Mouse (Mus musculus) right cerebral cortex, postnatal 36 days (tissue): Measurements from ENCODE around the gene Tet1.

Experiments used
- DNase-seq, 2 experiments: peaks; one replicate each; pipeline ENCODE4 v3.0.0; 2022; ENCODE audit warnings: low spot score in 2 of 2, mixed read lengths in 1 of 2

The Tet1 gene

DNA sequence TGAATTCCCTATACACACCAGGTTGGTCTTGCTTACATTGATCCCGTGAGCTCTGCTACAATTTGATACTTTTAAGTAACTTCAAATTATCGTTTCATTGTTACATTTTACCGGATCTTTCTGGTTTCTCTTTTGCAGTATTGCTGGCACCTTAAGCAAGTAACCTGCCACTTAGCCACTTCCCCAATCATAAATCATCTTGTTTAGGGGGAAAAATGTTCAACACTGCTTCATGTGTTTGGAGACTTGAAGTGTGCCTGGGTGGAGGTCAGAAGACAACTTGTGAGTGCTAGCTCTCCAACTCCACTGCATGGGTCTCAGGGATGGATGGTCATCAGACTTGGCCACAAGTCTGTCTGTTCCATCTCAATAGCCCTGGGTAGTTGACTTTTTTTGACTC is 17.8 kb downstream of the Tet1 start:
- DNase-seq = no peak

DNA sequence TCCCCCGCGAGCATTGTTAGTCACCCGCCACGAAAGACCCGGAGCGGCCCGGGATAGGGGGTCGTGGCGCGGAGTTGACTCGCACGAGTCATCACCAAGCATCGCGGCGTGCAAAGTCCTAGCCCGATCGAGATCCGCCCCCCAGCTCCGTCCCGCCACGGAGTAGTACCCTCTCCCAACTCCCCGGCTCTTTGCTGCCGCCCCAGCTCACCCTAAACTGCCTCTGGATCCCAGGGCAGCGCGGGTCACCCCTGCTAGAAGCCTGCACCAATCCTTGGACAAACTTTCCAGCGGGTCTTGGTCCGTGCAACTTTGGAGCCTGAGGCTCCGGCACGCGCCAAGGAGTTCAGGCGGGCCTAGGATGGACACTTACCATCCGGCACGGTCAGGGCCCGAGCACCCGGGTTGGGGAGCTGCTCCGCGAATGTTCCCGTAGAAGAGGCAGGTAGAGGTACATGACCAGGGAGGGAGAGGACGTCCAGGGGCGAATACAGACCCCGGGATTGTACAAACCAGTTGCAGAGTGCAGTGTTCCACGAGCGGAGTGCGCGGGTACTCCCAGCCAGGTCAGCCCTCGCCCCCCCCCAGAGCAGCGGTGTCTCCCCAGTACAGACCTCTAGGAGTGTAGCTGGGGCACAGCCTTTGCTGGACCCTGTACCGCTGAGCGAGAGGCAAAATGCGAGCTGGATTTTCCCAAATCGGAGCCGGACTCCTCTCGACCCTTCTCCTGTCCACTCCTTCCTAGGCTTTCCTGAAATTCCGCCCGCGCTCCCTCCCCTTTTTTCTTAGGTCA is 21.8 kb downstream of the Tet1 start:
- no peak for DNase-seq

DNA sequence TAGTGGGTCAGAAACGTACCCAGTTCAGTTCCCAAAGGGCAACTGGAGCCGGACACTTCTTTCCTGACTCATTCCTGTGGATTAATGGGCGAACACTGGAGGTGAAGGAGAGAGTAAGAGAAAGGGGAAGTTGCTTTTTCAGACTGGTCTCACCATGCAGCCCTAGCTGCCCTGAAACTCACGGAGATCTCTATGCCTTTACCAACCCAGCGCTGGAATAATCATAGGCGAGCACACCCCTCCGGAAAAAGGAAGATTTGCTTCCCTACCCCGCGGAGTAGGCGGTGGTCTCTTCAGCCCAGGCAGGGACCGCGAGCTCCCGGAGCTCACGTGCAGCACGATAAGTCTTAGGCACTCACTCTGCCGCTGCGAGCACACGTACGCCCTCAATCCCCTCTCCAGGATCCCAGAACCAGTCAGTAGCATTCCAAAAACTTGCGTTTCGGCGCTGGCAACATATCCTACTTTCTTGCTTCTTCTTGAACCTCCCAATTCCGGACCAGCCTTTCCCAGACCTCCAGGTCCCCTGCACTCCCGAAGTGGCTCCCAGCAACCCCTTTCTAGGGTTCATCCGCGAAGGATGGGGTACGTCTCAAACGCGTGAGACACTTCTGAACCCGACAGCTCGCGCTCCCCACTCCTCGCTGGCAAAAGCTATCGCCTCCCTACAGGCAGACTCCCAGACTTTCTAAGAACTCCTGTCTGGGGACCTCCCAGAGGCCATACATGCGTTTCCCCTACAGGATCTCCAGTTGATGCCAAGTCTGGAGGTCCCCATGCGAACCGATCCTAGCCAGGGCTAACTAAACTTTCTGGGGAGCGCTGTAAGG is 22.6 kb downstream of the Tet1 start:
- no peak for DNase-seq

DNA sequence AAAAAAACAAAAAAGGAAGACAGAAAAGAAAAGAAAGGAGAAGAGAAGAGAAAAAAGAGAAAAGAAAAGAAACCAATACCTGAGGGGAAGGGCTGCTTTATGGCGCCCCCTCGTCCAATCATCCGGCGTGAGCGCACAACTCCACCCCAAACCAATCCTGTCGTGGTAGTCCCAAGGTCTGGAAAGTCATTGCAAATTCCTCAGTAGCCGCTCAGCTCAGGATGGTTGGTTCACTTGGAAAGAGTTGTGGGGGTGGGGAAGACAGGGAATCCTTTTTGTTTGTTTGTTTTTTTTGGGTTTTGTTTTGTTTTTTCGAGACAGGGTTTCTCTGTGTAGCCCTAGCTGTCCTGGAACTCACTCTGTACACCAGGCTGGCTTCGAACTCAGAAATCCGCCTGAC is 23.3 kb downstream of the Tet1 start:
- DNase-seq = no peak

GRCm38 (mm10) chr10:62884517-62884916 is 24.3 kb downstream of the Tet1 start:
- no peak for DNase-seq

DNA sequence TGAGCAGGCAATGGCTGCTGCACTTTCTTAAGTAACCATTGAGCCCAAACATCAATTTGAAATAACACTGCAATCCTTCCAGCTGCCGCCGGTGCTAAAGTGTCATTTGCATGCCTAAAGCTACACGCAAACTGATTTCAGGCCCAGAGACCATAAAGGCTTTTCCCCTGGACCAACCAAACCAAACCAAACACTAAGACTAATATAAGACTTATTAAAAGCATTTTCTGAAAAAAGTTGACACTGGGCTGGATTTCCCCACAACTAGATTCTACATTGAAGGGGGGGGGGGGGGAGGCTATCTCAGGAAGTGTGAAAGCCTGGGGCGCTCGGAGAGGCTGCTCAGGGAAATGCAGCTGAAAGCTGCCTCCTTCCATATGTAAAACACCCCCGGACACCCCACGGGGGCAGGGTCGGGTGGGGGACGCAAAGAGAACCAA is 24.8 kb downstream of the Tet1 start:
- no peak for DNase-seq

DNA sequence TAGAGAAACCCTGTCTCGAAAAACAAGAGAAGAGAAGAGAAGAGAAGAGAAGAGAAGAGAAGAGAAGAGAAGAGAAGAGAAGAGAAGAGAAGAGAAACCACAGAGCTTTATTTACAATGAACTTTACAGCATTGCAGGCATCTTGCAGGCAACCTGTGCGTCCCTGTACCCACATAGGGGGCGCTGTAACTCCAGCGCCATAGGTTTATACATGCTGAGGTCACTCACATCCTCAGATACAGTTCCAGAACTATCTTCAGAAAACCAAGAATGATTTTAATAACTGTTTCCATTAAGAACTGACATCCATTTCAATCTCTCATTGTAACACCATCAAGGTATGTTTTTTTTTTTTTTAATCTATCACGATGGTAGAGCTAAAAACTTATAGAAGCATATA is 27.6 kb downstream of the Tet1 start:
- no peak for DNase-seq

DNA sequence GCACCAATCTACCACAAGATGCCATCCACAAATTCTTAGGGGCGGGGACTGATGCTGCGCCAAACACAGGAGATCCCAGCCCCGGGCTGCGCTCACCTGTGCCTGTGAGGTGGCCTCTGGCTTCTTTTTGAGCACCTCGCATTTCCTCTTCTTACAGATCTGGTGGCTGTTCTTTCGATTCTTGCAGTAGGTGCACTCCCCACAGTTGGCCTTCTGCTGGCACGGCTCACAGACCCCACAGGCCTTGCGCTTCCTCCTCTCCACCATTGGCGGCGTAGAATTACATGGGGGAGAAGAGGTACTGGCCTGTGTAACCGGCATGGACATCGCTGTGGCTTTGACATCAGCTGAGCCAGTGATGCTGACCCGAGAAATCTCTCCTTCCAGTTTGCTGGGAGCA is 30.7 kb downstream of the Tet1 start:
- DNase-seq = no peak

DNA sequence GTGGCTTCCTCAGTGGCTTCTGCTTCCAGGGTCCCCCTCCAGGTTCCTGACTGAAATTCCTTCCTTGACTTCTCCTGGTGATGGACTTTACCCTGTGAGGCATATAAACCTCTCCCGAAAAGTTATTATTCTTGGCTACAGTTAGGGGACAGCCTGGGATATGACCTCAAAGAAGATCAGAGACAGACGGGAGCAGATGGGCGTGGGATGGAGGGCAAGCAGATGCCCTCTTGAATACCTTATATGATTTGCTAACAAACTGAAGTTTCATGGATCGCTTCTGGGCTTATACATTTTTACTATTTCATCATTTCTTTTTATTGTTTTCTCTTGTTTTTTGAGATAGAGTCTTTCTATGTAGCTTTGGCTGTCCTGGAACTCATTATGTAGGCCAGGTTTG is 33.2 kb downstream of the Tet1 start:
- DNase-seq = no peak

DNA sequence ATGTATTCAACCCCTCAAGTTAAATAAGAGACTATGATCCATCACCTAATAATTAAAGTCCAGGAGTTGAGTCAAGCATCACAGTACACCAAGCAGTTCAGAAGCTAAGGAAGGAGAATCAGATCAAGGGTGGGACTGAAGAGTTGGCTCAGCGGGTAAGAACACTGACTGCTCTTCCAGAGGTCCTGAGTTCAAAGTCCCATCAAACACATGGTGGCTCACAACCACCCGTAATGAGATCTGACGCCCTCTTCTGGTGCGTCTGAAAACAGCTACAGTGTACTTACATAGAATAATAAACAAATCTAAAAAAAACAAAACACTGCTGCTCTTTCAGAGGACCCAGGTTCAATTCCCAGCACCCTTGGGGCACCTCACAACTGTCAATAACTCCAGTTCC is 34.0 kb downstream of the Tet1 start:
- DNase-seq = no peak

GRCm38 (mm10) chr10:62866035-62866791 is 42.6 kb downstream of the Tet1 start:
- DNase-seq = peak in 1 of 2 experiments; percentile 17

DNA sequence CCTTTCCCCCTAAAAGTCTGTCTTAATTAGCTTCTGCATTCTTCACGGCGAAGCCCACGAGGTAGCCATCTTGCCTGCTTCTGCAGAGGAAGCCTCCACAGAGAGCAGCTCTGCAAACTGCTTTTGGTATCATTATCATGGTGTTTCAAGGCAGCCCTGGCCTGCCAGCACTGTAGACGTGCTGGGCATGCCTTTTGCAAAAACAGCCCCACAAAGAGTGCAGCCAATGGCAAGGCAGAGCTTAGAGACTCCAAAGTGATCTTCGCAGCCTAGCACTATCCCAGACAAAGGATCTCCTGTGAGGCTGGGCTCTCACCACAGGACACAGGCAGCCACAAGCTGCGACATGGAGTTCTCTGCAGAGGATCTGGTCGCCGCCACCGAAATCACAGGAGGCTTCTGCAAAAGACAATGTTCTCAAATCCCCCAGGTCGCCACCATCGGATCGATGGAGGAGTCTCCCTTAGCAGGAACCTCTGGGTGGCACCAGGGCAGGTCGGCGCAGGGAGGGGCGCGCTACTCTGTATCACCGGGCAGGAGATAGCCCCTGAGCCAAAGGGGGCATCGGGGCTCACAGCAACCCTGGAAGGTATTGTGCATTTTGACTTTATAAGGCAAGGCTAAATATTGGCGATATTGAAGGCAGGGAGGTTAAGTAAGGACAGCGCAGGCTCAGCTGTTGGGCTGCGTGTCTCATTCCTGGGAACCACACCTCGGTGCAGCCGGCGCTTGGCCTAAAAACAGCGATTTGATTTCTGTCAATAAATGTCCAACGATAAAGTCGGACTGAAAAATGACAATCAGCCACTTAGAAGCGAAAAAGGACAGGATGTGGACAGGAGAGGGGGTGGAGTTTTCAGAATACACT is 43.4 kb downstream of the Tet1 start:
- DNase-seq = peak; percentile 82 to 89

- DNase-seq = no peak
Measured at GRCm38 (mm10) chr10:62863563-62863962, 45.2 kb downstream of the Tet1 start.

GRCm38 (mm10) chr10:62862435-62862834 is 46.4 kb downstream of the Tet1 start:
- DNase-seq = no peak

GRCm38 (mm10) chr10:62858967-62859366 is 49.8 kb downstream of the Tet1 start:
- no peak for DNase-seq

DNA sequence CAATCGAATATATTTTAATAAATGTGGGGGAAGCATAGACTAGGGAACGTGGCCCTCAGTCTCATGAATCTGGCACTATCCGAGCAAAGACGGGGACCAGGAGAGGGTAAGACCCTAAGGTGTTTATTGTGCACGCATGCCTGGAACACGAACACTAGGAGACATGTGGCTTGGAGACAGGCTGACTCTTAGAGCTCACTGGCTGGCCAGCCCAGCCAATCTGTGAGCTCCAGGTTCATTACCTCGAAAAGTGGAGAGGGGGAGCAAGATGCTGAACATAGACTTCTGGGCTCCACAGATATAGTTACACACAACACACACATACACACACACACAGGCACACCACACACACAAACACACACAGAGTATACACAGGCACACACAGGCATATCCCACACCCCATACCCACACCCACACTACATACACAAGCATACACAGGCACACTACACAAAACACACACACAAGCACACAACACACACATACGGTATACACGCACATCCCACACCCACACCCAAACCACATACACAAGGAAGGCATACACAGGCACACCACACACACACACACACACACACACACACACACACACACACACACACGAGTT is 52.0 kb downstream of the Tet1 start:
- no peak for DNase-seq

DNA sequence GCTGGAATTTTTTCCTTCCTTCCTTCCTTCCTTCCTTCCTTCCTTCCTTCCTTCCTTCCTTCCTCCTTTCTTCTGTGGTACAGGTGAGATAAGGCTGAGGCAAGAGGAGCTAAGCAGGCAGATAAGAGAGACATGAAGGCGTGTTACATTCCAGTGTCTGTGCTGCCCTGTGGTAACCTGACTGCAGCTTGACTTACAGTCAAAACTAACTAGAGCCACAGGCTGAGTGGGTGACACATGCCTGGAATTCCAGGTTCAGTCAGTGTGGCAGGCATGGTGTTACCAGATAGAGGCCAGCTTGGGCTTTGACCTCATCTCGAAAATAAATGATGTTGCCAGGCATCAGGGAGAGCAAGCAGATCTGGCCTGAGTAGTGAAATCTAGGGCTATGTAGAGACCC is 53.8 kb downstream of the Tet1 start:
- DNase-seq = no peak

GRCm38 (mm10) chr10:62854581-62854980 is 54.2 kb downstream of the Tet1 start:
- DNase-seq = no peak

DNA sequence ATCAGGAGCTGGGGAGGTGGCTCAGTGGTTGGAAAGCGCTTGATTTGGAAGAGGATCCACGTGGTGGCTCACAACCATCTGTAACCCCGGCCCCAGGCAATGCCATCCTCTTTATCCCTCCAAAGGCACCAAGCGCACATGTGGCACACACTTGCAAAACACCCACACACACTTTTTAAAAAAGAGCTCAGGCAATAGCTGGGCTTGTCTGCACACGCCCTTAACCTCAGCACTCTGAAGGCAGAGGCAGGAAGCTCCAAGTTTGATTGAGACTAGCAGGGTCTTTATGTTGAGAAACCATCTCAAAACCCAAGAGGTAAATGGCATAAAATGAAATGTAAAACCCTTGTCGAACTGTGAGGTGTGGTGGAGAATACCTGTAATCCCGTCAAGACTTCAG is 57.2 kb downstream of the Tet1 start:
- DNase-seq = no peak

DNA sequence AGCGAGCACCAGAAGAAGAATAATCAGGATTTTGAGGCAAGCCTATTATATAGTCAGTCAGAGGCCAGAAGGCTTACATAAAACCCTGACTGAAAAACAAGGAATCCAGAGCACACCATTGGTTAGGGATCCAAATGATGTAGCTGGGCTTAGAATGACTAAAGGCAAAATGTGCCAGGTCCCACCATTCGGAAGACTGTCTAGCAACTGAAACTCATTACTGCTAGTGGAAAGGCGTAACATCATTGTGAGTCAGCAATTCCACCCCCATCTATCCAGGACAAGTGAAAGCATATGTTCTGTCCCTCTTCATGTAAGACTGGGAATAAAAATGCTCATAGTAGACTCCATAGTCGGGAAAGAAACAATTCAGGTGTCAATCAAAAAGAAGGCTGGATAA is 57.8 kb downstream of the Tet1 start:
- peak; percentile 48 to 64 for DNase-seq

- no peak for DNase-seq
Measured at GRCm38 (mm10) chr10:62848783-62849182, 60.0 kb downstream of the Tet1 start.
